Mouse (Mus musculus) right cerebral cortex, adult 2 months (tissue): Measurements from ENCODE around the gene Ston2.

Experiments used
- DNase-seq, 2 experiments: peaks; one replicate each; pipeline ENCODE4 v3.0.0; 2021 to 2022; ENCODE audit warnings: low spot score in 2 of 2

Ston2 gene

DNA sequence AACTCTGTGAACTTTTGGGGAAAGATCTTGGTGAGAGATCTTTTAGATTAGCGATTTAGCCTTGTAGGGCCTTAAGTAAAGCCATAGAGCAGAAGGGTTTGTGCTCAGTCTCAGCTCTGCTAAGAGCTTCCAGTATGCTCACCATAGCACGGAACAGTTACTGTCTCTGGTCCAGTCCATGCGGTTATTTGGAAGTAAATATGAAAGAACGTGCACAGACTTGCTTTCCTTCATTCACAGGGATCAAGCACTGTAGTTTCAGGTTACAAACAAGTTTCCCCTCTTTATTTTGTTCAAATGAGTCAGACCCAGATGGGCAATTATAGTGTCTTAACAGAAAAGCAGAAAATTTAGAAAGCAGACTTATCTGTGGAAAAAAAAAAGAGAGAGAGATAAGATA is 125.3 kb downstream of the Ston2 start:
- DNase-seq, result no peak

- DNase-seq, result no peak
Measured at GRCm38 (mm10) chr12:91660640-91661417, 127.4 kb downstream of the Ston2 start.

GRCm38 (mm10) chr12:91654399-91655122 is 133.6 kb downstream of the Ston2 start:
- peak; percentile 33 to 46 for DNase-seq

GRCm38 (mm10) chr12:91648426-91648825 is 139.8 kb downstream of the Ston2 start:
- DNase-seq, result no peak

- no peak for DNase-seq
Measured at GRCm38 (mm10) chr12:91645361-91646123, 142.6 kb downstream of the Ston2 start.

DNA sequence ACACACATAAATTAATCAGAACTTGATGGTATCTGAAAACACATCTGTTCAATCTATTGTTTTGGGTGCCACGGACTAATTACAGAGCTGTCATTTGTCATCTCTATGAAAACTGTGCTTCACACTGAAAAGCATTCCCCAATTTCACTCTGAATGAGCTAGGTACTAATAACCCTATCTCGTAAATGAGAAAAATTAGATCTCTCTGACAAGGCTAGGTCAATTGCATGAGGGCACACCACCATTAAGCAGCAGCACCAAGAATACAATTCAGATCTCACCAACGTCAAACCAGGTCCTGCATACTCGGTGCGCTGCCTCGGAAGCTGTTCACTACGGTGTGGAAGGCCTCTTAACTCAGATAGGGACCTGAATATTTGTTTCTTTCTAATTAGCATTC is 145.0 kb downstream of the Ston2 start:
- no peak for DNase-seq

GRCm38 (mm10) chr12:91642426-91643093 is 145.6 kb downstream of the Ston2 start:
- DNase-seq, result no peak

GRCm38 (mm10) chr12:91641631-91642141 is 146.5 kb downstream of the Ston2 start:
- DNase-seq, result peak; percentile 48 to 60

DNA sequence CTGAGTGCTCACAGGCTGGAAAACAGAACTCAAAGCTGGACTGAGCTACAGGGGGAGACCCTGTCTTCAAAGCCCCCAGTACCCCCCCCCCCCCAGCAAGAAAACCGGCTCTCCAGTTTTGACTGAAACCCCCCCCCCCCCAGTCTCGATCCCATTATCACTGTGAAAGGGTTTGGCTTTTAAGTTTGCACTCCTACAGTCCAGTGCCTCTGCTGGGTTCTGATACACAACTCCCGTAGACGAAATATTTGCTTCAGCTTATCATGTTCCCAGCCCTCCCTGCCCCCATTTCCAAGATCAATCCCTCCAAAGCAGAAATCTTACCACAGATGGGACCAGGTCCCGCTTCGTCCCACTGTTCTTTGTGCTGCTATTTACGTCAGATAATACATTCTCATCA is 147.1 kb downstream of the Ston2 start:
- DNase-seq, result no peak

GRCm38 (mm10) chr12:91640712-91641111 is 147.5 kb downstream of the Ston2 start:
- DNase-seq, result peak; percentile 79 to 84

DNA sequence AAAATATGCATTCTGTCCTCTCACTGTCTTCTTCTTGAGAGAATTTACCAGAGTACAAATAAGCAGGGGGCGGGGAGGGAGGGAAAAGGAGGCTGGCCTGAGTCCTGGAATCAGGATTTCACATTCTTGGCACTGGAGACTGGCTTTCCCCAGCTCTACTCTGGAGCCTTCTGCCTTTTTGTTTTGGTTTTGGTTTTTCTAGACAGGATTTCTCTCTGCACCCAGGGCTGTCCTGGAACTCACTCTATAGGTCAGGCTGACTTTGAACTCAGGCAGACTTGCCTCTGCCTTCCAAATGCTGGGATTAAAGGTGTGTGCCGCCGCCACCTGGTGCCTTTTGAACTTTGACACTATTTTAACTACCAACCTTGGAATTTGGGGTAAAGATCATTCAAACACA is 149.8 kb downstream of the Ston2 start:
- no peak for DNase-seq

DNA sequence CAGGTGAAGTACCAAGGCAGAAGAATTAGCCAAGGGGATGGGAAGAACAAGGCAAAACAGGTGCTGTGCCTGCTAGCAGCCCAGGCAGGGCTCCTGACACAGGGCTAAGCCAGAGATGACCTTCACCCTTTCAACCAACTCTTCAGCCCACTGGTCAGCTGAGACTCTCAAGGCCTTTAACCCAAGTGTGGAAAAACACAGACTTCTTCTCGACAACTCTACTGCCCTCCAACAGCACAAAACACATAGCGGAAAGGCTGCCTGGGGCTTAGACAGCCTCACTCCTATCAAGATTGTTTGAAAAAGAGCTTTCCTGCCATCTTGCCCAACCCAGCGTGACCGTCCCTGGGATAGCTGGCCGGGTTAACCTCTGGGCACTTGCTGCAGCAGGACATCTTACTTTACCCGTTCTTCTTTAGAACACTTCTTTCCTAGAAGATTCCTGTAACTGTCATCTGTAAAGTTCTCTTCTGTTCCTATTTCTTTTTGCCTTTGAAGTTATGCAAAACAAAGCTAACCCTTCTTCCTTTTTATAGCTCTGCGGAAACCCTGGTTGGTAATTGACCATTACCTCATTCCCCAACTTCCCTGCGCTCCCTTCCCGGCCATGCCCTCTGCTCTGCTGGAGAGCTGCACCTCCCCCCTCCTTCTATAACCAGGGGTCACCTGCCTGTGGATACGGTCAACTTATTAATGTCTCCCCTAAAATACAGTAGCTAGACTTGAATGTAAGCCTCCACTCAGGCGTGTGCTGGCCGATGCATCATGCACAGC is 150.9 kb downstream of the Ston2 start:
- DNase-seq, result no peak

GRCm38 (mm10) chr12:91626482-91626881 is 161.7 kb downstream of the Ston2 start:
- DNase-seq, result no peak

GRCm38 (mm10) chr12:91625013-91625412 is 163.2 kb downstream of the Ston2 start:
- DNase-seq, result peak in 1 of 2 experiments; percentile 35

DNA sequence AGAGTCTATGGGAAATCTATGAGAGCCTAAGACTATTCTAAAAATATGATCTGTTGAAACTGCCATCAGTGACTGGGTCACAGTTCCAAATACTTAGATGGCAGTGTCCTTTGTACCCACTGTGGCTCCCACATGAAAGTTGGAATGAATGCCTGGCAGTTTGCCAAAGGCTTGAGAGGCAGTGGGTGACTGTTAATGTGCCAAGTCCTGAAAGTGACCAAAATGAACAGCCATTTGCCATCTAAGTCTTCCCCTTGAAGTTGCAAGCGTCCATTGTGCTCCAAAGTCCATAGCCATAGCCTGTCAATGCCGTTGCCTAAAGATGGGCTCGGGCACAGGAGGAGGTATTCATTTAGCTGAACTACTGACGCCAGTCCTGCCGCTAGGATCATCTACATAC is 178.8 kb downstream of the Ston2 start:
- no peak for DNase-seq

GRCm38 (mm10) chr12:91607678-91608077 is 180.5 kb downstream of the Ston2 start:
- DNase-seq, result no peak

DNA sequence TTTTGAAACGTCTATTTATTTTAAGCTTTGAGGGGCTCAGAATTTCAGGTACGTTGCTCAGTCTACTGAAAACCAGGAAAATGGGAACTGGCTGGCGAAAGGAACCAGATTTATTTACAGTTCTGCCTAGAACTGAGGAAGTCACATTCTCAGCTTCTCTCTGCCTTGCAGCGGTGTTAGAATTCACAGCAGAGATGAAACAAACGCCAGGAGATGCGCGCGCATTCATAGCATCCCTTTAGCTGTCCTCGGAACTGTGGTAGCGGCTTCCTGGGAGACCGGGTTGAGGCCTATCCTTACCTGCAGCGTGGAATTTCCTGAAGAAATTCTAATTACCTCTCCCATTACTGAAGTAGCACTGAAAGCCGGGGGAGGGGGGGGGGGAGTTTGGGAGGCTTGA is 181.5 kb downstream of the Ston2 start:
- DNase-seq, result no peak

- no peak for DNase-seq
Measured at GRCm38 (mm10) chr12:91604600-91604999, 183.6 kb downstream of the Ston2 start.

- no peak for DNase-seq
Measured at GRCm38 (mm10) chr12:91592128-91592527, 196.1 kb downstream of the Ston2 start.

DNA sequence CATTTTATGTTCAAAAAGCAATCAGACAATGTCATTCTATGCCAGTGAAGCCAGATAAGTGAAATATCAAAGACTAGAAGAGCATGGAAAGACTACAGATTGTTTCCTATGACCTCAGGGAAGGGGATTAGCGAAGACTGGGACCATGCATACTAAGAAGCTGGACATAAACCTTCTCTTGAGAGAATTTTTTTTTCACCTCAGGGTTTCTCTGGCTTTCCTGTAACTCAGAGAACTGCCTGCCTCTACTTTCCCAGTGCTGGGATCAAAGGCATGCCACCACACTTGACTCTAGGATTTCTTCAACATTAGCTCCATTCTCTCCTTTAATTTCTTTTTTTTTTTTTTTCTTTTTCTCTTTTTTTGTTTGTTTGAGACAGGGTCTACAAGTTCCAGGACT is 197.0 kb downstream of the Ston2 start:
- DNase-seq, result no peak

- DNase-seq, result no peak
Measured at GRCm38 (mm10) chr12:91590716-91591115, 197.5 kb downstream of the Ston2 start.
